Mouse (Mus musculus) brain, embryonic 14.5 days (tissue): ENCODE data around the gene C1ql4. TPM values are rescaled to one million over a fixed set of nuclear protein-coding genes. Genes with fewer than 3 reads are reported as not detected.
A peak's percentile ranks its signal among the peaks of the same experiment; 100 is the strongest.

Source experiments
- DNase-seq: peaks from one replicate; pipeline ENCODE4 v3.0.0-alpha.2; 2011; ENCODE audit warnings: low read depth
- CTCF ChIP-seq: fragments of 200-500 bp; IDR thresholded peaks from 2 replicates; pipeline ENCODE4 v1.5.1; 2012; ENCODE audit warnings: inconsistent platforms, mild to moderate bottlenecking, moderate library complexity, borderline replicate concordance; ENCODE audit not compliant: insufficient read depth, insufficient read length; ENCODE audit errors: extremely low read depth
- POLR2A ChIP-seq: fragments of 200-500 bp; IDR thresholded peaks from 2 replicates; pipeline ENCODE4 v1.6.1; 2012; ENCODE audit warnings: mild to moderate bottlenecking, inconsistent platforms, borderline replicate concordance; ENCODE audit not compliant: poor library complexity, insufficient read depth, insufficient read length, severe bottlenecking; ENCODE audit errors: extremely low read depth
- polyA plus RNA-seq: library from polyadenylated mRNA; depleted of rRNA; stranded (reverse); fragments of >200 nt; gene quantifications from 2 replicates; pipeline ENCODE4 v1.2.3, GENCODE M21; 2012; rRNA removed

The C1ql4 gene
- polyA plus RNA-seq, result 7.0 and 15.6 TPM in 2 replicates

DNA sequence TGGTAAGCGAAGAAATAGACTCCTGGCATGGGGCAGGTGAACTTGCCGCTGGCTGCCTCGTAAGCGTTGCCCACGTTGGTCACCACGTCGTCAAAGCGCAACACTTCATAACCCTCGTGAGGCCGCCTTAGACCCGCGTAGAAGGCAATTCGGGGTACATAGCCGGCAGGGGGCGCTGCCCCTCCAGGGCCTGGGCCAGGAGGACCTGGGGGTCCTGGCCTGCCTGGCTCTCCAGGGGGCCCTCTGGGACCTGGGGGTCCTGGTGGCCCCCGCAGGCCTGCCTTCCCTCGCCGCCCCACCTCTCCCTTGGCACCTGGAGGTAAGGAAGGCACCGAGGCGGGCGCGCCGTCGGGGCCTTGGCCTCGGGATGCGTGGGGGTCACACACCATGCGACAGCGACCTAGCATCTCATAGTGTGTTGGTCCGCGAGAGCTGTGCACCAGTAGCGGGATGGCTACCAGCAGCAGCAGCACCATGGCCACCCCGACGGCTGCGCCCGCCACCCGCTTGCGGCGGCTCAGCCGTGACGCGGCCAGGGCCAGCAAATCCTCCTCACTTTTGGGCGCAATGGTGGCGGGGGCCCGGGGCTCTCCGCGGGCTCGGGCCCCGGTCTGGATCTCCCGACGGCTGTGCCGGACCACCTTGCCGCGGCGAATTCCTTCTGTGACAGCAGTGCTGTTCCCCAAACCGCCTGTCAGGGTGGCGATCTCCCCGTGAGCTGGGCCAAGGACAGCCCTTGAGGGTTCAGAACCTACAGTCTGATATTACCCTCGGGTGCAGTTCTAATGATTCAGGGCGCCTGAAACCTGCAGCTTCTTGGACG is at the start of gene C1ql4:
Gene C1ql4, minus strand, starts transcription at position 565 of the 823 bp plus-strand sequence.
- DNase-seq, result no peak

DNA sequence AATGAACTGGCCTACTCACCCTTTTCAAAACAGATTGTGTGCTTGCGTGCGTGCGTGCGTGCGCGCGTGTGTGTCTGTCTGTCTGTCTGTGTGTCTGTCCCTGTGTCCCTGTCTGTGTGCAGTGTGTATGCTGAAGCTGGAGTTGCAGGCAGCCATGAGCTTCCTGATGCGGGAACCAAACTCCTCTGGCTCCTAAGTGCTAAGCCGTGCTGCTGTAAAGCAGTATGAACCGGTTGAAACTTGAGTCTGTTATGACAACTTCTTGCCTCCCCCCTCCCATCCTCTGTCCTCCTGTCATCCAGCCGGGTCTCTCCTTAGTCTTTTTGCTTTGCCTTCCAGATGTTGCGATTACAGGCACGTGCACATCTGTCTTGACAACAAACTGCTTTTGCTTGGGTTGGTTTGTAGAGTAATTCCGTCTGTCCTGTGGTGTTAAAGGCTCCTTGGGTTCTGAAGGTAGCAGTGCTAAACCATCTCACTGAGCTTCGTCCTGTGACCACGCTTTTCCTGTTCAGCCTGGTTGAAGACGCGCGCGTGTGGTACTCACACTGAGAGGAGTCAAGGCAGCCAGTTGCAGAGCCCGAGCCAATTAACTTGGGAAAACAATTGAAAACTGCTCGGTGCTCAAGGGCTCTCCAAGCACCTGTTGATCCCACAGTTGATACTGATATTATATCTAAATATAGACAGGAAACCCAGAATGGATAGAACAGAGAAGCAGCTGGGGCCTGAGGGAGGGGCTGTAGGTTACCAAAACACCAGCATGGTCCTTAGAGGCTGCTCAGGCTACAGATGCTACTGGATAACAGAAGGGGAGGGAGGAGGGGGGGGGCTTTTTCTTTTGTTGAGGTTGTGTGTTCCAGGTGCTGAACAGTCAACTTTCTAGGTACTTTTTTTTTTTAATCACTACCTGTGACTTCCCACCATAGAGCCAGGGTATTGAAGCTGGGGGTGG is 42.6 kb upstream of the C1ql4 start:
- TF ChIP-seq POLR2A, result no peak
- no peak for TF ChIP-seq CTCF
- DNase-seq, result peak; percentile 55

More for the DNA sequence above, at the start of gene C1ql4:
- TF ChIP-seq POLR2A, result no peak
- peak; percentile 42; the same call in 1 of the 2 replicates for TF ChIP-seq CTCF

DNA sequence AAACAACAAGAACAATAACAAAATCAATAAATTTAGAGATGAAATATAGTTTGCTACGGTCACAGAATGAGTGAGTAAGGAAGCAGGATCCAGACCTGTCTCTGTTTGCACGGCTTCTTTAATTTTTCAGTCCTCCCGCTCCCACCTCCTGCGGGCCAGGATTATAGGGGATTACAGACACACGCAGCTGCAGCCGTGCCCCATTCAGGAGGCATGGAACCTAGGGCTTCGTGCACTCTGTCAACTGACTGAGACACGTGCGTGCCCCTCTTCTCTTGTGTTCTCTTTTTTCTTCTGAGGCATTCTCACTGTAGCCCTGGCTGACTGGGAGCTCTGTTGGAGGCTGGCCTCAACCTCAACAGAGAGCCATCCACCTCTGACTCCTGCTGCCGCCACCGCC is 41.8 kb upstream of the C1ql4 start:
- peak; percentile 51 for DNase-seq
- TF ChIP-seq CTCF (no peak), POLR2A (no peak)

DNA sequence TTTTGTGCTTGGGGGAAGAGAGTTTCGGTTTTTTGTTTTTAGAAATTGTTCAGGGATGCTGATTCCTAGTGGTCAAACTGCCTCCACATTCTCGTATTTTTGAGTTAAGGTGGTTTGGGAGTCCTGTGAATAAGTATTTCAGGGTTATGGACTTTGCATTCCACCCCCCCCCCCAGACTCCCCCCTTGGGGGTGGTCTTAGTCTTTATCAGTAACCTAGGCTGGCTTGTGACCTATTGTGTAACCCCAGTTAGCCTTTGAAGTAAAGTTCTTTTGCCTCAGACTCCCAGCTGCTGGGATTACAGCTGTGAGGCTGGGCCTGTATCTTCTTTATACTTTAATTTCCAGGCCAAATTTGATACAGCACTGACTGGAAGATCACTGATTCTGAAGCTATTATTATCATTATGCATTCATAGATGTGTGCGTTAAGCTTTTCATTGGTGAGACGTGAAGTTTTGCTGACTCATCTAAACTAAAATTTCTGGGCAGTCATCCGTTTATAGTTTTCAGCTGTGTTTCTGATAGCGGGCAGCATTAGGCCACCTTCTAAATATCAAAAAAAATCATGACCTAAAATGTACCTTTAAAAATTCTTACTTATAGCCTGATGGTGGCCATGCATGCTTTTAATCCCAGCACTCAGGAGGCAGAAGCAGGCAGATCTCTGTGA is 40.4 kb upstream of the C1ql4 start:
- TF ChIP-seq POLR2A (no peak), CTCF (no peak)
- DNase-seq, result no peak

DNA sequence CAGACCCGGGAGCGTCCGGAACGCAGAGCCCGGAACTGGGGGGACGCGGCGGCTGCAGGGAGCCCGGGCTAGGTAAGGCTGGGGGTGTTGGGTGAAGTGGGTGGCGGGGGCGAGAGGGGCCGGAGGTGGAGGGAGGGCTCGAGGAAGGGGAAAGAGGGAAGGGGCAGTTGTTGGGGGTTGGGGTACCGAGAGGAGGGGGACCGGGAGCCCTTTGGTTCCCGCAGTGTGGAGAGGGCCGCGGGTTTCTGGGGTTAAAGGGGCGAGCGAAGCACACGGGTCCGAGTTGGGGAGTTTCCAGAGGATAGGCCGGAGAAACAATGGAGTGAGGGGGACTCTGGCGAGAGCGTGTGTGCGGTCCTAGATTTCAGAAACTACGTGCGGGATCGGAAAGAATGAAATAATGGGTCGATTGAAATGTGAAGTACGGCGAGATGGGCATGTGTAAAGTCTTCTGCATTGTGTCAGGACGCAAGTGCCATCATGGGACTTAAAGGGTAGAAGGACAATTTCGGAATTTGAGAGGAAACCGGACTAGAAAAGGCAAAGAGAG is 39.3 kb upstream of the C1ql4 start:
- DNase-seq, result peak; percentile 67
- TF ChIP-seq CTCF, result no peak
- no peak for TF ChIP-seq POLR2A

DNA sequence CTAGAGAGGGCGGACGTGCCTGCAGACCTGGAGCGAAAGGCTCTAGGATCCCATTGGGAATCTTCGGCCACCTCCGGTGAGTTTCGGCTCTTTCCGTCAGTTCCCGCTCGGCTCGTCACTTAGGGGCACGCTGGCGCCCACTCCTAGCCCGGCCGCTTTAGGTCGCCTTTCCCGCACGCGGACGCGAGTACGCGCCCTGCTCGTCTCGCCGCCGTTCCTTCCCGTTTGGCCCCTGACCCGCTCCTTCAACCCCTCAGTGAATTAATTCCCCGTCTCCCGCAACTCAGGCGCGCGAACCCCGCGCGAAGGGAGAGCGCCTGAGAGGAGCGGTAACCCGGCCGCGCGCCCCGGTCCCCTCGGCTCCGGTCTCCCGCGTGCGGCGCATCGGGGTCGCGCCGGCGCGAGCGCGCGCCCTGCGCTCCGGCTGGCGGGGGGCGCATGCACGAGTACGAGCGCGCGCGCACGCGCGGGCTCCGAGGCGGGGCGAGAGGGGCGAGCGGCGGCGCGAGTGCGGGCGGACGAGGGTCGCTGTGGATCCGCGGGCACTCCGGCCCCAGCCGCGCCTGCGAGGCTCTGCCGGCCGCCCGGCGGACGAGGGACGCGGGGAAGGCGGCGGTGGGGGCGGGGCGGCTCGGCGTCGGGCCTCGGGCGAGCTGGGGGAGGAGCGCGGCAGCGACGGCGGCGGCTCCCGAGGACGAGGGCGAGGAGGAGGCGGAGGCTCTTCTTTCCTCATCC is 38.6 kb upstream of the C1ql4 start:
- peak; percentile 95 for DNase-seq
- TF ChIP-seq CTCF, result no peak
- peak; percentile 96 for TF ChIP-seq POLR2A

DNA sequence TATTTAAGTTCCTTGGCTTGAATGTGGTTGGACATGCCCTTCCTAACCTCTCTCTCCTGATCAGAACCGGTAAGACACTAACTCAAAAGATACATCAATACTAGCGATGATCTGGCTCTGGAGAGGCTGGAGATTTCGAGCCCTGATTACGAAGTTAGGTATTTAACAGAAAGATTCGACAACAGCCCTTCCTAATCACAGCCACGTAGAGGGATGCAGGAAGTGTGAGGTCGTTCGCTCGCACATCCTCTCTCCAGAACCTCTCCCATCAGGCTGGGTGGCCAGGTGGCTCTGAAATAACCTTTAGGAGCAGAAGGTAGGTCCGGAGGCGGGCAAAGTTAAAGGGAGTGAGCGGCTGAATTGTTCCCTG is 38.1 kb upstream of the C1ql4 start, which contains the start of gene Spats2:
Gene Spats2, plus strand, starts transcription at position 206 of the 370 bp plus-strand sequence.
- DNase-seq, result no peak
- no peak for TF ChIP-seq CTCF
- TF ChIP-seq POLR2A, result no peak

DNA sequence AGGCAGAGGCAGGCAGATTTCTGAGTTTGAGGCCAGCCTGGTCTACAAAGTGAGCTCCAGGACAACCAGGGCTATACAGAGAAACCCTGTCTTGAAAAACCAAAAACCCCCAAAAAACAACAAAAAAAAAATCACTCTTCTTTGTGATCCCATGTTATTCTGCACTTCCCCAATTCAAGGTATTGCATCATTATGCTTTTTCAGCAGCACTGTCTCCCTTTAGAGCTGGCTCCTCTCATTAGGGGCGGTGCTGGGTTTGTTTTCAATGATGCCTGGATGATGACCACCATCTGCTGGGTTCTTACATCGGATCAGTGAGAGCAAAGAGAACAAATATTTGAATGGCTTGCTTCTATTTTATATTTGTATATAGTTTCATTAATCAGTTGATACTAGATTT is 35.0 kb upstream of the C1ql4 start:
- no peak for DNase-seq
- TF ChIP-seq CTCF, result no peak
- no peak for TF ChIP-seq POLR2A

DNA sequence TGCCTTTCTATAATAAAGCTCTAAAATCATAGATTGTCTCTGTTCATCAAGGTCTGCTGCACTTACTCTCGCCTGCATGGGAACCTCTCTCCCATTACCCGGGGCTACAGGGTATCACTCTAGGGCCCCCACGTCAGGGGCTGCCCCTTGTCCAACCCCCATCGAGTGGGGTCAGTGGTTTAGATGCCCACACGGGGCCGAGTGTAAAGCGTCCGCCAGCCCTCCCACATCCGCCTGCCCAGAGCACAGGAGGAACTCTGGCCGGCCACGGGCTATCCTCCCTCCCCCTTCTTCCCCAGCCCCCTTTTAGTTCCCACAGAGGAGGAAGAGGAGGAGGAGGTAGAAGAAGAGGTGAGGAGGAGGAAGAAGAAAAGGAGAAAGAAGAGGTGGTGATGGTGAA is 33.2 kb upstream of the C1ql4 start:
- DNase-seq, result no peak
- TF ChIP-seq POLR2A (no peak), CTCF (no peak)

DNA sequence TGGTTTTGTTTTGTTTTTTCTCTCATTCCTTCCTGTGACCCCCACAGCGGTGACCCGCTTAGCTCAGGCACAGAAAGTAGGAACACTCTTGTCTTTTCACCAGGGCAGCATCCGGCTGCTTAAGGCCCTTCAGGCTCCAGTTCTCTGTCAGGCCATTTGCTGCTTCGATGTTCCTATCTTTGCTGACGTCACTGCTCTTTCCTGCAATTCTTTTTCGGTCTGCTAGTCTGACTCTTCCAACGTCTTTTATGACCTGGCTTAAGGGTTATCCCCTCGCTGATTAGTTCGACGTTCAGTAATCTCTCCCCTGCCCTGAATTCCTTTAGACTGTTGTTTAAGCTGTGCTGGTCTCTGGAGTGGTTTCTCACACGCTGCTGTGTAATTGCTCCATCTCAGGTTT is 28.9 kb upstream of the C1ql4 start:
- TF ChIP-seq POLR2A (no peak), CTCF (no peak)
- no peak for DNase-seq
